Mouse (Mus musculus) liver, embryonic 11.5 days (tissue): ENCODE measurements around the gene Lgals9. TPM values are rescaled to one million over a fixed set of nuclear protein-coding genes. Genes with fewer than 3 reads are reported as not detected.
"Not testable (repeated sequence)": the region's sequence is repeated elsewhere in the genome, so short reads cannot be mapped to it uniquely, and the experiment has no call there.

Experiments used
- ATAC-seq: fragments of 200-750 bp; cut with Nextera tagmentation; replicated peaks from 2 replicates; pipeline ENCODE4 v1.8.0; 2017; ENCODE audit warnings: moderate number of reproducible peaks, mild to moderate bottlenecking, moderate TSS enrichment, moderate library complexity; ENCODE audit not compliant: low FRiP score
- DNase-seq: peaks from one replicate; pipeline ENCODE4 v3.0.0-alpha.2; 2017; ENCODE audit warnings: low spot score
- H3K27ac ChIP-seq: fragments of 300-500 bp; sonication (generic); 2 replicates; pipeline ENCODE4 v1.5.1; 2014; ENCODE audit warnings: mild to moderate bottlenecking, low read depth, low read length, control low read depth
- H3K27me3 ChIP-seq: fragments of 300-500 bp; sonication (generic); replicated peaks from 2 replicates; pipeline ENCODE4 v1.6.1; 2014; ENCODE audit warnings: low read length, mixed read lengths; ENCODE audit not compliant: control insufficient read depth, insufficient read depth
- H3K36me3 ChIP-seq: fragments of 300-500 bp; sonication (generic); 2 replicates; pipeline ENCODE4 v1.6.1; 2014; ENCODE audit warnings: mild to moderate bottlenecking, low read length, moderate library complexity, mixed read lengths; ENCODE audit not compliant: control insufficient read depth, insufficient read depth
- H3K4me1 ChIP-seq: fragments of 300-500 bp; sonication (generic); replicated peaks from 2 replicates; pipeline ENCODE4 v1.6.1; 2014; ENCODE audit warnings: low read length, mixed read lengths; ENCODE audit not compliant: control insufficient read depth, insufficient read depth
- H3K4me2 ChIP-seq: fragments of 300-500 bp; sonication (generic); 2 replicates; pipeline ENCODE4 v1.6.1; 2014; ENCODE audit warnings: mild to moderate bottlenecking, control low read depth, moderate library complexity
- H3K4me3 ChIP-seq: fragments of 300-500 bp; sonication (generic); 2 replicates; pipeline ENCODE4 v1.5.1; 2014; ENCODE audit warnings: low read depth, low read length, control low read depth
- H3K9ac ChIP-seq: fragments of 300-500 bp; sonication (generic); 2 replicates; pipeline ENCODE4 v1.6.1; 2014; ENCODE audit warnings: low read depth, low read length, control low read depth
- H3K9me3 ChIP-seq: fragments of 300-500 bp; sonication (generic); 2 replicates; pipeline ENCODE4 v1.6.1; 2016; ENCODE audit warnings: low read length, inconsistent platforms, mixed read lengths; ENCODE audit not compliant: control insufficient read depth
- WGBS: fragments of 180-500 bp; shearing (Covaris S2); extraction: QIAGEN DNeasy Blood & Tissue Kit; methylation state at CpG from one replicate; pipeline ENCODE4 v1.1.7; 2014; 5-methylcytosine and 5-hydroxymethylcytosine counted together
- polyA plus RNA-seq: library from polyadenylated mRNA; unstranded; fragments of >200 nt; fragmentation: Nextera tagmentation; extraction: Ambion mirVana; gene quantifications from 2 replicates; pipeline ENCODE4 v1.2.1, GENCODE M21; 2014

The Lgals9 gene
- polyA plus RNA-seq, 1 experiment from 2014 or later = 44.1 TPM

- peak overlapping the region; percentile 71 for H3K27ac ChIP-seq
- no peak overlapping the region for H3K4me3 ChIP-seq
Measured at GRCm38 (mm10) chr11:79003053-79003768, 18.5 kb upstream of the Lgals9 start.

GRCm38 (mm10) chr11:79002551-79002951 lies 17.8 kb upstream of the Lgals9 start:
- WGBS = 39% methylated on average over 5 of the region's 5 CpGs
- H3K27ac ChIP-seq = peak overlapping the region; percentile 65
- ATAC-seq = no peak
- H3K9ac ChIP-seq = no peak overlapping the region
- H3K4me2 ChIP-seq = no peak overlapping the region
- H3K36me3 ChIP-seq = no peaks in the 10 kb centered on the region
- no peaks in the 10 kb centered on the region for H3K27me3 ChIP-seq
- H3K4me1 ChIP-seq = peaks cover 37% of the 10 kb centered on the region
- DNase-seq = peak; percentile 31
- 0 out of 2 replicates have a peak, but pooled peaks cover 1% of the 10 kb centered on the region for H3K9me3 ChIP-seq
- H3K4me3 ChIP-seq = no peak overlapping the region

More at GRCm38 (mm10) chr11:79003053-79003768, 18.5 kb upstream of the Lgals9 start:
- Histone ChIP-seq H3K9me3 (no peaks in the 10 kb centered on the region), H3K9ac (no peak overlapping the region), H3K4me1 (peaks cover 42% of the 10 kb centered on the region), H3K36me3 (no peaks in the 10 kb centered on the region), H3K27me3 (no peaks in the 10 kb centered on the region), H3K4me2 (peak overlapping the region; percentile 13; the same call in 1 of the 2 replicates)
- ATAC-seq (peak; percentile 56; the same call in 1 of the 2 replicates), DNase-seq (peak; percentile 35)
- WGBS = 50% methylated on average over 11 of the region's 11 CpGs

- 78% methylated on average over 4 of the region's 4 CpGs for WGBS
Measured at GRCm38 (mm10) chr11:79001871-79002270, 17.1 kb upstream of the Lgals9 start.

GRCm38 (mm10) chr11:78999118-78999517 lies 14.4 kb upstream of the Lgals9 start:
- H3K27me3 ChIP-seq = no peaks in the 10 kb centered on the region
- H3K36me3 ChIP-seq = no peaks in the 10 kb centered on the region
- peaks cover 22% of the 10 kb centered on the region for H3K4me1 ChIP-seq
- DNase-seq = no peak
- ATAC-seq = no peak
- no peak overlapping the region for H3K27ac ChIP-seq
- WGBS = 66% methylated on average over 6 of the region's 6 CpGs
- no peak overlapping the region for H3K4me2 ChIP-seq
- no peak overlapping the region for H3K9ac ChIP-seq
- H3K9me3 ChIP-seq = 0 out of 2 replicates have a peak, but pooled peaks cover 5% of the 10 kb centered on the region
- H3K4me3 ChIP-seq = no peak overlapping the region

More at GRCm38 (mm10) chr11:79001871-79002270, 17.1 kb upstream of the Lgals9 start:
- H3K9me3 ChIP-seq = 0 out of 2 replicates have a peak, but pooled peaks cover 5% of the 10 kb centered on the region
- ATAC-seq (no peak), DNase-seq (no peak)
- peaks cover 37% of the 10 kb centered on the region for H3K4me1 ChIP-seq
- no peak overlapping the region for H3K4me3 ChIP-seq
- H3K4me2 ChIP-seq = no peak overlapping the region
- no peak overlapping the region; the same call in 1 of the 2 replicates for H3K27ac ChIP-seq
- H3K27me3 ChIP-seq = no peaks in the 10 kb centered on the region
- H3K36me3 ChIP-seq = no peaks in the 10 kb centered on the region
- H3K9ac ChIP-seq = no peak overlapping the region

GRCm38 (mm10) chr11:78990875-78991543 lies 6.3 kb upstream of the Lgals9 start:
- not testable (repeated sequence) for H3K27me3 ChIP-seq, H3K36me3 ChIP-seq, DNase-seq, H3K9me3 ChIP-seq, H3K27ac ChIP-seq, H3K4me3 ChIP-seq, H3K4me1 ChIP-seq, ATAC-seq, H3K9ac ChIP-seq, H3K4me2 ChIP-seq
- 82% methylated on average over 5 of the region's 5 CpGs for WGBS

GRCm38 (mm10) chr11:78990096-78990495 lies 5.3 kb upstream of the Lgals9 start:
- H3K9ac ChIP-seq = no peak overlapping the region
- H3K9me3 ChIP-seq = peaks cover 7% of the 10 kb centered on the region; the same call in 1 of the 2 replicates
- H3K27ac ChIP-seq = no peak overlapping the region
- no peaks in the 10 kb centered on the region for H3K27me3 ChIP-seq
- ATAC-seq (no peak), DNase-seq (no peak)
- H3K4me3 ChIP-seq = no peak overlapping the region
- H3K4me1 ChIP-seq = peaks cover 1% of the 10 kb centered on the region; the same call in 1 of the 2 replicates
- no peak overlapping the region for H3K4me2 ChIP-seq
- 90% methylated on average over 9 of the region's 9 CpGs for WGBS
- no peaks in the 10 kb centered on the region for H3K36me3 ChIP-seq

GRCm38 (mm10) chr11:78989206-78989605 lies 4.5 kb upstream of the Lgals9 start:
- H3K4me3 ChIP-seq, H3K27me3 ChIP-seq, ATAC-seq, H3K9ac ChIP-seq, H3K36me3 ChIP-seq, H3K27ac ChIP-seq, H3K4me1 ChIP-seq, H3K9me3 ChIP-seq, H3K4me2 ChIP-seq, DNase-seq: not testable (repeated sequence)
- WGBS = 91% methylated on average over 11 of the region's 11 CpGs

GRCm38 (mm10) chr11:78986311-78987002 lies 1.7 kb upstream of the Lgals9 start:
- no peaks in the 10 kb centered on the region for H3K27me3 ChIP-seq
- peaks cover 12% of the 10 kb centered on the region; the same call in 1 of the 2 replicates for H3K4me1 ChIP-seq
- no peak overlapping the region for H3K4me2 ChIP-seq
- H3K27ac ChIP-seq = no peak overlapping the region
- ATAC-seq (no peak), DNase-seq (no peak)
- H3K36me3 ChIP-seq = no peaks in the 10 kb centered on the region
- H3K9me3 ChIP-seq = peaks cover 7% of the 10 kb centered on the region; the same call in 1 of the 2 replicates
- H3K9ac ChIP-seq = no peak overlapping the region
- H3K4me3 ChIP-seq = no peak overlapping the region
- 80% methylated on average over 10 of the region's 10 CpGs for WGBS
